Mouse (Mus musculus) granulocyte monocyte progenitor cell, adult 5-6 weeks (primary cell): ENCODE measurements around the gene Plxdc1. TPM values are rescaled to one million over a fixed set of nuclear protein-coding genes. Genes with fewer than 3 reads are reported as not detected.

ENCODE experiments used
- ATAC-seq: replicated peaks from 2 replicates; pipeline ENCODE4 v1.8.0; 2016; ENCODE audit warnings: mild to moderate bottlenecking, moderate TSS enrichment, inconsistent platforms; ENCODE audit not compliant: poor library complexity, severe bottlenecking
- total RNA-seq, 2 experiments: library from RNA; stranded (forward) in 1 of 2; stranded (reverse) in 1 of 2; fragments of 200-712, 200-1000 nt in 1 of 2; fragments of >200 nt in 1 of 2; fragmentation: Nextera tagmentation in 1 of 2; gene quantifications; 2 replicates each; pipeline ENCODE4 v1.2.3; 2014 to 2017

Gene Plxdc1
- total RNA-seq, 2 experiments from 2014 or later, result 3.2 to 3.9 TPM

- peak; percentile 43 for ATAC-seq
These were observed 32.0 kb upstream of the Plxdc1 start for GRCm38 (mm10) chr11:98018222-98018621.

GRCm38 (mm10) chr11:98016824-98017223, 30.6 kb upstream of the Plxdc1 start:
- ATAC-seq, result no peak

- no peak for ATAC-seq
These were observed 29.9 kb upstream of the Plxdc1 start for GRCm38 (mm10) chr11:98016177-98016576.

GRCm38 (mm10) chr11:98012831-98013230, 26.6 kb upstream of the Plxdc1 start:
- ATAC-seq, result no peak

- ATAC-seq, result no peak
These were observed 25.5 kb upstream of the Plxdc1 start for GRCm38 (mm10) chr11:98011716-98012115.

- ATAC-seq, result peak; percentile 78
These were observed 21.8 kb upstream of the Plxdc1 start for GRCm38 (mm10) chr11:98008087-98008486.

- ATAC-seq, result no peak
These were observed 19.4 kb upstream of the Plxdc1 start for GRCm38 (mm10) chr11:98005686-98006085.

GRCm38 (mm10) chr11:98005076-98005475, 18.8 kb upstream of the Plxdc1 start:
- no peak for ATAC-seq

GRCm38 (mm10) chr11:98004161-98004560, 17.9 kb upstream of the Plxdc1 start:
- no peak for ATAC-seq

GRCm38 (mm10) chr11:98003171-98003671, 17.0 kb upstream of the Plxdc1 start:
- no peak for ATAC-seq

- peak; percentile 47 for ATAC-seq
These were observed 16.4 kb upstream of the Plxdc1 start for GRCm38 (mm10) chr11:98002627-98003026.

GRCm38 (mm10) chr11:98001986-98002385, 15.7 kb upstream of the Plxdc1 start:
- no peak for ATAC-seq

- ATAC-seq, result no peak
These were observed 15.1 kb upstream of the Plxdc1 start for GRCm38 (mm10) chr11:98001351-98001824.

GRCm38 (mm10) chr11:98000378-98001140, 14.3 kb upstream of the Plxdc1 start:
- ATAC-seq, result no peak

GRCm38 (mm10) chr11:97999748-98000147, 13.5 kb upstream of the Plxdc1 start:
- ATAC-seq, result no peak

GRCm38 (mm10) chr11:97998898-97999608, 12.8 kb upstream of the Plxdc1 start:
- ATAC-seq, result no peak

- ATAC-seq, result peak; percentile 23; the same call in 1 of the 2 replicates
These were observed 12.0 kb upstream of the Plxdc1 start for GRCm38 (mm10) chr11:97998074-97998793.

- ATAC-seq, result 0 out of 2 replicates have a peak, but pooled peaks have one; percentile 14
These were observed 11.2 kb upstream of the Plxdc1 start for GRCm38 (mm10) chr11:97997387-97997960.

- no peak for ATAC-seq
These were observed 10.4 kb upstream of the Plxdc1 start for GRCm38 (mm10) chr11:97996691-97997090.

GRCm38 (mm10) chr11:97995564-97996288, 9.5 kb upstream of the Plxdc1 start, which contains the start of gene Arl5c:
TSS of gene Arl5c (minus strand) at chr11:97996181.
- ATAC-seq, result peak; percentile 67
